Comparison of ENCODE assay signal across 10 mouse cellular contexts in genomic region chr3:38227596-38227995, GRCm38 (mm10).
DNase-seq lines count a peak whose midpoint lies in the region; ATAC-seq and TF ChIP-seq lines count a peak whose summit lies in the region.
"Had no signal": no experiment of that assay in that cellular context is flagged by ENCODE, and none has a peak within 500 bp of the region (broad histone marks: within the 10 kb centered on the region; RNA-seq: fewer than 3 reads in every experiment).

No protein-coding gene starts in this region.

- intact Hi-C loops in gastrocnemius, postnatal 36 days (cut with DNase I), result loop anchor here (2.0 kb wide), 1 partner anchor 621 kb away; no protein-coding TSS in a partner anchor

- H3K27ac ChIP-seq in hindbrain, embryonic 11.5 days (ENCODE audit: low read depth, low read length), result no peak overlapping the region
- H3K27ac ChIP-seq in hindbrain, embryonic 13.5 days, result no peak overlapping the region
- H3K27ac ChIP-seq in ES-Bruce4 (ENCODE audit: insufficient read depth, low read length), result no peak overlapping the region
- H3K27ac ChIP-seq: embryonic facial prominence, embryonic 13.5 days had no signal

- no peak for TF ChIP-seq POLR2A in ES-Bruce4 (IDR thresholded peaks at IDR 0.05; ENCODE audit: insufficient read depth, low read length)

- no peaks in the 10 kb centered on the region for H3K36me3 ChIP-seq in hindbrain, embryonic 11.5 days (ENCODE audit: control insufficient read depth, insufficient read depth, low read length)
- no peaks in the 10 kb centered on the region for H3K36me3 ChIP-seq in hindbrain, embryonic 13.5 days
- H3K36me3 ChIP-seq in ES-Bruce4 (ENCODE audit: control insufficient read depth, insufficient read depth, low read length, poor library complexity, severe bottlenecking), result no peaks in the 10 kb centered on the region
- H3K36me3 ChIP-seq: embryonic facial prominence, embryonic 13.5 days had no signal

- no peak for ATAC-seq in hindbrain, embryonic 11.5 days (ENCODE audit: low FRiP score)
- no peak for ATAC-seq in hindbrain, embryonic 13.5 days (ENCODE audit: low FRiP score)

- WGBS in hindbrain, embryonic 11.5 days, result 29% methylated on average over 6 of the region's 6 CpGs
- WGBS in hindbrain, embryonic 13.5 days, result 29% methylated on average over 6 of the region's 6 CpGs

- H3K4me2 ChIP-seq in hindbrain, embryonic 11.5 days (replicated peaks; ENCODE audit: low read depth, low read length), result no peak overlapping the region
- no peak overlapping the region for H3K4me2 ChIP-seq in hindbrain, embryonic 13.5 days
- H3K4me2 ChIP-seq: embryonic facial prominence, embryonic 13.5 days had no signal

- peaks cover 3% of the 10 kb centered on the region; the same call in 1 of the 2 replicates for H3K4me1 ChIP-seq in hindbrain, embryonic 11.5 days (replicated peaks; ENCODE audit: control insufficient read depth, insufficient read depth, low read length)
- H3K4me1 ChIP-seq in hindbrain, embryonic 13.5 days (replicated peaks), result peaks cover 27% of the 10 kb centered on the region
- H3K4me1 ChIP-seq in ES-Bruce4 (ENCODE audit: control insufficient read depth, insufficient read depth, low read length), result no peaks in the 10 kb centered on the region

- TF ChIP-seq EP300 in ES-Bruce4 (IDR thresholded peaks at IDR 0.05; ENCODE audit: insufficient read depth, low read depth, low read length), result no peak

- no peaks in the 10 kb centered on the region for H3K9me3 ChIP-seq in hindbrain, embryonic 11.5 days (ENCODE audit: control insufficient read depth, low read length)
- H3K9me3 ChIP-seq in hindbrain, embryonic 13.5 days, result no peaks in the 10 kb centered on the region
- no peaks in the 10 kb centered on the region for H3K9me3 ChIP-seq in ES-Bruce4 (replicated peaks; ENCODE audit: control insufficient read depth, insufficient read depth, low read length, poor library complexity, severe bottlenecking)
- H3K9me3 ChIP-seq: embryonic facial prominence, embryonic 13.5 days; megakaryocyte, embryonic 14.5 days had no signal

- H3K4me3 ChIP-seq in hindbrain, embryonic 11.5 days (ENCODE audit: low read depth, low read length), result no peak overlapping the region
- no peak overlapping the region for H3K4me3 ChIP-seq in hindbrain, embryonic 13.5 days
- H3K4me3 ChIP-seq in ES-Bruce4 (ENCODE audit: low read depth, low read length), result no peak overlapping the region
- H3K4me3 ChIP-seq: embryonic facial prominence, embryonic 13.5 days; megakaryocyte, embryonic 14.5 days had no signal

- peak; percentile 80 for DNase-seq in hindbrain, embryonic 11.5 days (ENCODE audit: low spot score)
- peak; percentile 32 for DNase-seq in cerebellum, adult 11-12 months
- DNase-seq in gastrocnemius, postnatal 36 days, result peak; percentile 55 to 61
- DNase-seq in left cerebral cortex, adult 8-10 months (ENCODE audit: low spot score in 2 of 2), result peak; percentile 23 to 54
- peak; percentile 78 for DNase-seq in retina, embryonic 14.5 days (ENCODE audit: low spot score)
- peak; percentile 60 to 70 for DNase-seq in thymus, postnatal 36 days

- no peaks in the 10 kb centered on the region for H3K27me3 ChIP-seq in hindbrain, embryonic 11.5 days (ENCODE audit: control insufficient read depth, insufficient read depth, low read length)
- H3K27me3 ChIP-seq in hindbrain, embryonic 13.5 days, result no peaks in the 10 kb centered on the region
- no peaks in the 10 kb centered on the region for H3K27me3 ChIP-seq in ES-Bruce4 (ENCODE audit: control insufficient read depth, insufficient read depth, low read length, poor library complexity, severe bottlenecking)
- H3K27me3 ChIP-seq: embryonic facial prominence, embryonic 13.5 days had no signal

- H3K9ac ChIP-seq in hindbrain, embryonic 11.5 days (ENCODE audit: low read depth, low read length), result no peak overlapping the region
- no peak overlapping the region for H3K9ac ChIP-seq in hindbrain, embryonic 13.5 days
- H3K9ac ChIP-seq in ES-Bruce4 (ENCODE audit: low read depth, poor library complexity, severe bottlenecking), result no peak overlapping the region
- H3K9ac ChIP-seq: embryonic facial prominence, embryonic 13.5 days had no signal

- peak; percentile 62 for TF ChIP-seq CTCF in ES-Bruce4 (IDR thresholded peaks at IDR 0.05; ENCODE audit: low read depth, low read length)
